Mouse (Mus musculus): Measurements from ENCODE around the gene Nox4.

Nox4 gene

GRCm38 (mm10) chr7:87245856-87246579, at the start of gene Nox4:
Gene Nox4, plus strand, starts transcription at chr7:87246096.
- no peak for DNase-seq (ENCODE audit: low spot score)

- DNase-seq (ENCODE audit: low spot score) = no peak
Measured at GRCm38 (mm10) chr7:87204751-87205150, 41.1 kb upstream of the Nox4 start.

GRCm38 (mm10) chr7:87221712-87222111, 24.2 kb upstream of the Nox4 start:
- DNase-seq (ENCODE audit: low spot score) = no peak

GRCm38 (mm10) chr7:87222751-87223150, 23.1 kb upstream of the Nox4 start:
- no peak for DNase-seq (ENCODE audit: low spot score)

GRCm38 (mm10) chr7:87225617-87226016, 20.3 kb upstream of the Nox4 start:
- DNase-seq (ENCODE audit: low spot score) = no peak

- DNase-seq (ENCODE audit: low spot score) = no peak
Measured at GRCm38 (mm10) chr7:87227051-87227948, 18.6 kb upstream of the Nox4 start.

GRCm38 (mm10) chr7:87229502-87229901, 16.4 kb upstream of the Nox4 start:
- no peak for DNase-seq (ENCODE audit: low spot score)

GRCm38 (mm10) chr7:87241139-87241538, 4.8 kb upstream of the Nox4 start:
- no peak for DNase-seq (ENCODE audit: low spot score)

GRCm38 (mm10) chr7:87246580-87246934, 661 bp downstream of the Nox4 start:
- no peak for DNase-seq (ENCODE audit: low spot score)

GRCm38 (mm10) chr7:87246940-87247339, 1.0 kb downstream of the Nox4 start:
- DNase-seq (ENCODE audit: low spot score) = no peak

- no peak for DNase-seq (ENCODE audit: low spot score)
Measured at GRCm38 (mm10) chr7:87247926-87248325, 2.0 kb downstream of the Nox4 start.

- no peak for DNase-seq (ENCODE audit: low spot score)
Measured at GRCm38 (mm10) chr7:87252071-87252470, 6.2 kb downstream of the Nox4 start.

GRCm38 (mm10) chr7:87277225-87277624, 31.3 kb downstream of the Nox4 start:
- DNase-seq (ENCODE audit: low spot score) = no peak

- DNase-seq (ENCODE audit: low spot score) = no peak
Measured at GRCm38 (mm10) chr7:87303726-87304315, 57.9 kb downstream of the Nox4 start.

- DNase-seq (ENCODE audit: low spot score) = no peak
Measured at GRCm38 (mm10) chr7:87321571-87321970, 75.7 kb downstream of the Nox4 start.

- no peak for DNase-seq (ENCODE audit: low spot score)
Measured at GRCm38 (mm10) chr7:87322085-87322484, 76.2 kb downstream of the Nox4 start.

- DNase-seq (ENCODE audit: low spot score) = no peak
Measured at GRCm38 (mm10) chr7:87330782-87331558, 85.1 kb downstream of the Nox4 start.

- DNase-seq (ENCODE audit: low spot score) = no peak
Measured at GRCm38 (mm10) chr7:87345598-87345997, 99.7 kb downstream of the Nox4 start.

GRCm38 (mm10) chr7:87352818-87353217, 106.9 kb downstream of the Nox4 start:
- no peak for DNase-seq (ENCODE audit: low spot score)

- DNase-seq (ENCODE audit: low spot score) = no peak
Measured at GRCm38 (mm10) chr7:87367834-87368233, 121.9 kb downstream of the Nox4 start.

- DNase-seq (ENCODE audit: low spot score) = no peak
Measured at GRCm38 (mm10) chr7:87369131-87369530, 123.2 kb downstream of the Nox4 start.

GRCm38 (mm10) chr7:87370789-87371188, 124.9 kb downstream of the Nox4 start:
- no peak for DNase-seq (ENCODE audit: low spot score)

All from MN1 (cell line).